Mouse (Mus musculus) kidney, postnatal 25 days (tissue): ENCODE measurements at regions not wholly inside any gene's neighbourhood (a gene's known extent, or its start where the extent isn't known, plus 50 kb on each side); places are given as distances from the start of the nearest gene placed in this dataset.

Experiments used
- DNase-seq, 2 experiments: peaks; one replicate each; pipeline ENCODE4 v3.0.0; 2021; ENCODE audit warnings: mixed read lengths in 2 of 2

GRCm38 (mm10) chr16:93189412-93189811 is 363.5 kb upstream of the Runx1 start:
- DNase-seq = no peak

DNA sequence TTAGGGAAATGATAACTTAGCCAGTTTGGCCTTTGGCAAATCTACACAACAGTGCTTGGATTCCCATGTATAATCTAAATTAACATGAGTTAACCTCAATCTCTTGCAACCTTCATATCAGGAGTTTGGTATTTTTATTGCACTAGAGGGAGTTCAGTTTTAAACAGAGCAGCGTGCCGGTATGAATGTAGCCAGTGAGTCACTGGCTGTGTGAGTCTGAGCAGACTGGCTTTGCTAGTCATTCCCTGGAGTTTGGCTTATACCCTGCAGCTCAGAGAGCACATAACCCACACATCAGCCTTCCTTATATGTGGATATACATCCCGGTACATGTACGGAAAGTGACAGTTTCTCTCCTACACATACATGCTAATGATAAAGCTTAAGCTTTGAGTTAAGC is 360.6 kb upstream of the Runx1 start:
- DNase-seq = no peak

- DNase-seq = no peak
Observed at GRCm38 (mm10) chr16:93182656-93183055, 356.7 kb upstream of the Runx1 start.

DNA sequence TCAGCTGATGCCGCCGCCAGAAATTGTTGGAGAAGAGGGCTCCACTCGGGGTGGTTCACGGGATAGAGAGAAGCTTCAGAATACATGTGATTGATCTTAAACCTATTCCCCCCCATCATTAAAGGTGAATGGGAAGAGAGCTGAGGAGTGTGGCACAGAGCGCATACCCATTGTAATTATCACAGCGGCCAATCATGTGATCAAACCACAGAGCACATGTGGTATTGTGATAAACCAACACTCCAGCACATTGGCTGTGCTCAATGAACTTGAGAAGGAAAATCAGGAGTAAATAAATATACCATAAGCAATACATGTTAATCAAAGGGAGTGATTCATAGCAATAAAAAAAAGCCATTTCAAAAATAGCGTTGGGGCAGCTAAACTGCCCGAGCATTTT is 355.5 kb upstream of the Runx1 start:
- DNase-seq = no peak

- no peak for DNase-seq
Observed at GRCm38 (mm10) chr16:93180213-93180612, 354.3 kb upstream of the Runx1 start.

DNA sequence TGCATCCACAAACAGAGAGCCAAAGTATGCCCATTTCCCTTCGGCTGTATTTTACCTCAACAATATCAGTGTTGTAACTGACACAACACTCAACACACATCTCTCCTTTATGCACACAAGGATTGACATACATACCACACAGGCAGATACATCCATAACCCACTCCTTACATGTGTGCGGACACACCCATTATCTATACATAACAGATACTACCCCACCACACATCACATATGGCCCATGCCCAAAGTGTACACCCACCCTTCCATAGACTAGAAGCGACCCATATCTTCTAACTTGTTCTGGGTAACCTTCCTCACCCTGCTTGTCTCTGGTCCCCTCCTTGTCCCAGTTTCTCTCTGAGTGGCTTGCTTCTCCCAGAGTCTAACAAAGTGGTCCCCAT is 340.7 kb upstream of the Runx1 start:
- DNase-seq = no peak

- peak in 1 of 2 experiments; percentile 9 for DNase-seq
Observed at GRCm38 (mm10) chr16:93158526-93159226, 332.7 kb upstream of the Runx1 start.

GRCm38 (mm10) chr16:93153545-93154329 is 327.8 kb upstream of the Runx1 start:
- DNase-seq = no peak

DNA sequence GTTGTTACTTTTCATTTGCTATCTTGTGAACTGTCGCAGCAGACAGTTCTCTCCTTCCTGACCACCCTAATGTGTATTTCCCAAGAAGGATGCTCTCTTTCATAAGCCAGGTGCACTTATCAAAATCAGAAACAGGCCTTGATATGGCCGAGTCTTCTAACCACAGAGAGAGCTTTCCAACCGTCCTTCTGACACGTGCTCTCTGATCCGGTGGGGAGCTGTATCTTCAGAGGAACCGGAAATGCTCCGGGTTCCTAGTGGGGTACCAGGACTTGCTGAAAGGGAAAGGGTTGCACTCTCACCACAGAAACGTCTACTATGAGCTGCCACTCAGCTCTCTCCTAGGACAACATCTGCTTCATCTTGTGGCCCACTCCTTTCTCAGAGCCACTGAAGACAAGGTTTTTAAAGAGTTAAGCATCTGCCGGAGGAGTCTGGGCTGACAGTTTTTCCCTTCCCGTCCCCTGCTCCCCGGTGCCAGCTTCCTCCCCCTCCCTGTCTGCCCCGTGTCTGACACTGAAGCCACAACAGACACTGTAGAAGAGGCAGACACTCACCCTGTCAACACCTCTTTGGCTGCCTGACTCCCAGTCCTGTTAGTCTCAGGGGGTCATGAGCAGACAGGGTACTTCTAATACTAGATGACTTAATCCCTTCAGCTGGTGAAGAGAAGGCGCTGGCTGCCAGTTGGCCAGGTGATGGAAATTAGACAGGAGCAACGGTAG is 327.0 kb upstream of the Runx1 start:
- DNase-seq = no peak

DNA sequence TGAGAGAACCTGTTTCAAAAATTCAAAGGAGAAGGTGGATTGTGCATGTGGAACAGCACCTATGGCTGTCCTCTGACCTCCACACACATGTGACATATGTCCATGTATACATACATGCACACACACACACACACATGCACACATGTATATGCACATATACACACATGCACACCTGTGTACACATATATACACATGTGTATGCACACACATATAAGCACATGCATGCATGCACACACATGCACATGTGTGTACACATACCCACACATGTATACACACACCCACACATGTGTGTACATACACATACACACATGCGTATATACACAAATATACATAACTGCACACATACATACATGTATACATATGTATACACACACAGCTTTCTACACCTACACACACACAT is 326.1 kb upstream of the Runx1 start:
- no peak for DNase-seq

DNA sequence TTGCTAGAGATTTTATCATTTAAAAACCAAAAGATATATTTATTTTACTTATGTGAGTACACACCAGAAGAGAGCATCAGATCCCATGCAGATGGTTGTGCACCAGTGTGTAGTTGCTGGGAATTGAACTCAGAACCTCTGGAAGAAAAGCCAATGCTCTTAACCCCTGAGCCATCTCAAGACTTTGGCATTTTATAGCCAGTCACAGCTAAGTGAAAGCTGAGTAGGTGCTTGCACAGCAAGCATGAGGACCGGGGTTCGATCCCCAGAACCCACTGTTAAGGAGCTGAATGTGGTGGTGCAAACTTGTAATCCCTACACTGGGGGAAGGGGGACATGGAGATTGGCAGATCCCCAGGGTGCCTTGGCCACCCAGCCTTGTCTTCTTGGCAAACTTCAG is 325.7 kb upstream of the Runx1 start:
- no peak for DNase-seq

- DNase-seq = no peak
Observed at GRCm38 (mm10) chr16:93150451-93150850, 324.5 kb upstream of the Runx1 start.

DNA sequence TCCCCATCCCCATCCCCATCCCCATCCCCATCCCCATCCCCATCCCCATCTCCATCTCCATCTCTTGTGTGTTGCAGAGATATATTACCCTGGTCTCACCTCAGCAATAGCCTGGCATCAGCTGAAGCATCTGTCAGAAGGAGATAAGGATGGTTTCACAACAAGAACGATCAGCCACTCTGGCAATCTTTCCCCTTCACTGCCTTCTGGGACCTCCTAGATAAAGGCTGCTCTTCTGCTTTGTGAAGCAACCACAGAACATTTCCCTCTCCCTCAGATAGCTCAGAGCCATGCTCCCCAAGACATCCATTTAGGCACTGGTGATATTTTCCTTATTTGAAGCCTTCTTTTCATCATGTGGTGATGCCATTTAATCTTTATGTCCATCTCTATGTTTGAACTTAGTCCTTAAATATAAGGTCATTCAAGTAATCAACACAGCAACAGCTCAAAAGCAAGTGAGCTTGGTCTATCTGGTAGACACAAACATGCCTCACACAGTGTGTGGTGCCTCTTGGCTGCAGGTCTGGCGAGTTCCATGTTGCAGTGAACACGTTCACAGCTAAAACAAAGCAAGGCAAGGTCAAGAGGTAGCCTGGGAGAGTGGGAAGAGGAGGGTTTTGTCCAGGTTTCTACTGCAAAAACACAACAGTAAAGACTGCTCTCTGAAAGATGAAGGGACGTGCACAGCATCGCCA is 321.7 kb upstream of the Runx1 start:
- DNase-seq = no peak

GRCm38 (mm10) chr16:93146812-93147211 is 320.9 kb upstream of the Runx1 start:
- no peak for DNase-seq

DNA sequence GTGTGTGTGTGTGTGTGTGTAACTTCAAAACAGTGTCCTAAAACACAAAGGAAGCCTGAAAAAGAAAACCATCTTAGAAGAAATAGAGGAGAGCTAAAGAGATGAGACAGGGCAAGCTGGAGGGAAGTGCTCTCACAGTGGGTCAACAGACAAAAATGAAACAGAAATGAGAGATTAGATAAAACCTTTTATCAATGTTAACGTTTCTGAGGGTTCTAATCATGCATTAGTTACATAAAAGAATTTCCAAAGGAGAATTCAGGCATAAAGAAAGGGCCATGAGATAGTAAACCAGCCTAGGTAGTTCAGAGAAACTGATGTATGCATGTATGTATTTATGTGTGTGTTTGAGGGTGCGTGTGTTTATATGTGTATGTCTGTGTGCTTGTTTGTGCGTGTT is 319.7 kb upstream of the Runx1 start:
- DNase-seq = no peak

DNA sequence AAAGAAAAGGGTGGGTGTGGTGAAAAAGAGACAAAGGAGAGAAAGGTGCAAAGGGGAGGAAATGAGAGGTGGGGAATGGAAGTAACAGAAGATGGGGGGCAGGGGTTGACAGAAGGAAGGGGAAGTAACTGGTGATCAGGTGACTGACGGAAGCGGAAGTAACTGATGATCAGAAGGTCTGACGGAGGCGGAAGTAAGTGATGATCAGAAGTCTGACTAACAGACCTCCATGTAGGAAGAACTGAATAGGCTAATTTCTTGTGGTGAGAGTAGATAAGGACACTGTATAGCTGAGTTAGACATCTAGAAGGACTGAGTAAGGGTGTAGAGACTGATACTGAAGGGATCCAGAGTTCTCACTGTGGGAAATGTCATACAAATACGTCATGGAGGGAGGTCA is 318.1 kb upstream of the Runx1 start:
- no peak for DNase-seq

DNA sequence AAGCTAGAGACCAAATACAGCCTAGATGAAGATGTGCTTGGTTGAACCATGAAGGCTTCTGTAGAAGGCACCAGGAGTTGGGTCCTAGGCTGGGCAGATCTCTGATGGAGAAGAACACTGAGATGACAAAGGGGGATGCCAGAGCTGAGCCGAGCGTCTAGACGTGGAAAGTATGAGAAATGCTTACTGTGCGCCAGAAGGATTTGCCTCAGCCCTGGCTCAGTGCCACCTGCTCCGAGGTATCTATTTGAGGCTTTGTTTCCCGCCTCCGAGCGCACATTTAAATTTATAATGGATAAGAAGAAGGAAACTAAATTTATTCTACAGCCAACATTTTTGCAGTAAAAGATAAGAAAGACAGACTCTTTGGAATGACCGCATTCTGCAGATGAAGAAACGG is 317.2 kb upstream of the Runx1 start:
- no peak for DNase-seq

GRCm38 (mm10) chr16:93141967-93142366 is 316.0 kb upstream of the Runx1 start:
- DNase-seq = no peak

DNA sequence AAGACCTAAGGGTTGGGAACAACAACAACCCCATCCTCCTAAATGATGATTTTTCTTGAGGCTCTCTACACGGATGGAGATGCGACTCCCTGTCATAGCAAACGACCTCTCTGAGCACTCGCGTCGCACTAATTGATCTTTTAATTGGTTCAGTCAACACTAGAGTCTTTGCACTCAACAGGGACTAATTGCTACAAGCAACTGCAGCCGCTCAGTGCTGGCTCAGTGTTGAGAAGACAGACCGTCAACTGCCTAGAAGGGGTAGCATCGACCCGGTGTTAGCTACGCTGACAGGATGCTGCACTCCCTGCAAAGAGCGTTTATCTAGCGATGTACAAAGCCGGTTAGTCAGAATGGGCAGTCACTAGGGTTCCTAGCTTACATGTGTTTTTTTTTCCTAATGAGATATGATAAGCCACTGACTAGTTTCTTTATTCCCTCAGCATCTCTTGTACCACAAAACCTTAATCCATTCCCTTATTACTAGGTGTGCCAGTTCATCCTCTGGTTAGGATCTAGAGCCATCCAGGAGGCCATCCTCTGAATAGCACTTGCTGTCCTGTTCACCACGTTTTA is 314.7 kb upstream of the Runx1 start:
- DNase-seq = no peak

GRCm38 (mm10) chr16:93137249-93137648 is 311.3 kb upstream of the Runx1 start:
- DNase-seq = peak in 1 of 2 experiments; percentile 36

GRCm38 (mm10) chr16:93131404-93131803 is 305.5 kb upstream of the Runx1 start:
- DNase-seq = no peak

GRCm38 (mm10) chr16:93130622-93131021 is 304.7 kb upstream of the Runx1 start:
- DNase-seq = no peak

GRCm38 (mm10) chr16:93123707-93124106 is 297.8 kb upstream of the Runx1 start:
- no peak for DNase-seq
